Mouse (Mus musculus): ENCODE data around the gene Syngap1. TPM values are rescaled to one million over a fixed set of nuclear protein-coding genes. Genes with fewer than 3 reads are reported as not detected.
A peak's percentile ranks its signal among the peaks of the same experiment; 100 is the strongest.

The Syngap1 gene
- total RNA-seq, 4 experiments from 2014 or later = 1.4 to 2.6 (median 1.9) TPM

- no peak for DNase-seq (ENCODE audit: low spot score in 2 of 2)
Measured at GRCm38 (mm10) chr17:26936453-26936852, 4.6 kb upstream of the Syngap1 start.

GRCm38 (mm10) chr17:26936921-26937695 lies 3.9 kb upstream of the Syngap1 start:
- DNase-seq (ENCODE audit: low spot score in 2 of 2) = no peak

- no peak for DNase-seq (ENCODE audit: low spot score in 2 of 2)
Measured at GRCm38 (mm10) chr17:26937883-26938695, 3.0 kb upstream of the Syngap1 start.

GRCm38 (mm10) chr17:26938731-26939130 lies 2.3 kb upstream of the Syngap1 start:
- DNase-seq (ENCODE audit: low spot score in 2 of 2) = no peak

- peak; percentile 100 for DNase-seq (ENCODE audit: low spot score in 2 of 2)
Measured at GRCm38 (mm10) chr17:26939178-26939972, 1.7 kb upstream of the Syngap1 start, which contains the start of gene Cuta. Gene Cuta, minus strand, starts transcription at chr17:26939569.

- DNase-seq (ENCODE audit: low spot score in 2 of 2) = no peak
Measured at GRCm38 (mm10) chr17:26939973-26940300, 1.1 kb upstream of the Syngap1 start.

GRCm38 (mm10) chr17:26941841-26942570 lies 953 bp downstream of the Syngap1 start:
- DNase-seq (ENCODE audit: low spot score in 2 of 2) = no peak

GRCm38 (mm10) chr17:26945824-26946495 lies 4.9 kb downstream of the Syngap1 start:
- no peak for DNase-seq (ENCODE audit: low spot score in 2 of 2)

GRCm38 (mm10) chr17:26946567-26946966 lies 5.5 kb downstream of the Syngap1 start:
- peak; percentile 73 to 83 for DNase-seq (ENCODE audit: low spot score in 2 of 2)

GRCm38 (mm10) chr17:26947231-26948100 lies 6.4 kb downstream of the Syngap1 start:
- DNase-seq (ENCODE audit: low spot score in 2 of 2) = no peak

GRCm38 (mm10) chr17:26948316-26949050 lies 7.4 kb downstream of the Syngap1 start:
- DNase-seq (ENCODE audit: low spot score in 2 of 2) = no peak

GRCm38 (mm10) chr17:26949051-26949577 lies 8.1 kb downstream of the Syngap1 start:
- no peak for DNase-seq (ENCODE audit: low spot score in 2 of 2)

- no peak for DNase-seq (ENCODE audit: low spot score in 2 of 2)
Measured at GRCm38 (mm10) chr17:26949866-26950265, 8.8 kb downstream of the Syngap1 start.

- no peak for DNase-seq (ENCODE audit: low spot score in 2 of 2)
Measured at GRCm38 (mm10) chr17:26950560-26951288, 9.7 kb downstream of the Syngap1 start.

GRCm38 (mm10) chr17:26951406-26951805 lies 10.4 kb downstream of the Syngap1 start:
- DNase-seq (ENCODE audit: low spot score in 2 of 2) = peak in 1 of 2 experiments; percentile 55

- DNase-seq (ENCODE audit: low spot score in 2 of 2) = no peak
Measured at GRCm38 (mm10) chr17:26951952-26952877, 11.2 kb downstream of the Syngap1 start.

- DNase-seq (ENCODE audit: low spot score in 2 of 2) = no peak
Measured at GRCm38 (mm10) chr17:26953201-26953600, 12.1 kb downstream of the Syngap1 start.
